ENCODE assay signal across 8 mouse cellular contexts in genomic region chr19:57916325-57916724, GRCm38 (mm10).
DNase-seq lines count a peak whose midpoint lies in the region; ATAC-seq and TF ChIP-seq lines count a peak whose summit lies in the region.

No protein-coding gene starts in this region.

- no peaks in the 10 kb centered on the region for H3K4me1 ChIP-seq in hindbrain, embryonic 14.5 days (replicated peaks; ENCODE audit: control insufficient read depth, insufficient read depth, low read length)
- H3K4me1 ChIP-seq in hindbrain, embryonic 16.5 days (ENCODE audit: control insufficient read depth, insufficient read depth, low read depth, low read length), result no peaks in the 10 kb centered on the region
- H3K4me1 ChIP-seq in midbrain, postnatal 0 days (ENCODE audit: insufficient read depth, low read length), result no peaks in the 10 kb centered on the region
- H3K4me1 ChIP-seq in midbrain, embryonic 16.5 days (ENCODE audit: control insufficient read depth, insufficient read depth, low read length), result no peaks in the 10 kb centered on the region
- H3K4me1 ChIP-seq in embryonic facial prominence, embryonic 10.5 days, result peaks cover 5% of the 10 kb centered on the region; the same call in 1 of the 2 replicates

- intact Hi-C loops in gastrocnemius, postnatal 36 days (cut with DNase I), result no loop called here

- no peaks in the 10 kb centered on the region for H3K27me3 ChIP-seq in hindbrain, embryonic 14.5 days (ENCODE audit: control insufficient read depth, insufficient read depth, low read length)
- H3K27me3 ChIP-seq in hindbrain, embryonic 16.5 days (replicated peaks; ENCODE audit: control insufficient read depth, insufficient read depth, low read length), result no peaks in the 10 kb centered on the region
- no peaks in the 10 kb centered on the region for H3K27me3 ChIP-seq in midbrain, postnatal 0 days (ENCODE audit: insufficient read depth, low read length)
- H3K27me3 ChIP-seq in midbrain, embryonic 16.5 days (ENCODE audit: control insufficient read depth, insufficient read depth, low read depth, low read length), result no peaks in the 10 kb centered on the region
- no peaks in the 10 kb centered on the region for H3K27me3 ChIP-seq in embryonic facial prominence, embryonic 10.5 days (replicated peaks; ENCODE audit: low read depth, poor library complexity, severe bottlenecking)

- H3K27ac ChIP-seq in hindbrain, embryonic 14.5 days, result no peak overlapping the region
- no peak overlapping the region for H3K27ac ChIP-seq in hindbrain, embryonic 16.5 days (ENCODE audit: low read depth, low read length)
- H3K27ac ChIP-seq in midbrain, postnatal 0 days (ENCODE audit: low read depth, low read length), result no peak overlapping the region
- no peak overlapping the region for H3K27ac ChIP-seq in midbrain, embryonic 16.5 days (ENCODE audit: low read length)
- no peak overlapping the region for H3K27ac ChIP-seq in embryonic facial prominence, embryonic 10.5 days (replicated peaks)

- TF ChIP-seq CTCF in midbrain, postnatal 0 days (IDR thresholded peaks at IDR 0.05), result peak; percentile 72

- WGBS in hindbrain, embryonic 14.5 days, result 68% methylated on average over 6 of the region's 6 CpGs
- 67% methylated on average over 6 of the region's 6 CpGs for WGBS in hindbrain, embryonic 16.5 days
- 70% methylated on average over 6 of the region's 6 CpGs for WGBS in midbrain, postnatal 0 days
- 68% methylated on average over 6 of the region's 6 CpGs for WGBS in midbrain, embryonic 16.5 days
- 58% methylated on average over 6 of the region's 6 CpGs for WGBS in embryonic facial prominence, embryonic 10.5 days

- H3K4me3 ChIP-seq in hindbrain, embryonic 14.5 days (replicated peaks; ENCODE audit: low read length), result no peak overlapping the region
- H3K4me3 ChIP-seq in hindbrain, embryonic 16.5 days (ENCODE audit: low read length), result no peak overlapping the region
- H3K4me3 ChIP-seq in midbrain, postnatal 0 days (ENCODE audit: low read depth, low read length), result no peak overlapping the region
- H3K4me3 ChIP-seq in midbrain, embryonic 16.5 days (ENCODE audit: low read depth, low read length), result no peak overlapping the region
- H3K4me3 ChIP-seq in embryonic facial prominence, embryonic 10.5 days, result no peak overlapping the region

- no peak for ATAC-seq in hindbrain, embryonic 14.5 days (ENCODE audit: low FRiP score)
- ATAC-seq in hindbrain, embryonic 16.5 days, result no peak
- ATAC-seq in midbrain, postnatal 0 days (ENCODE audit: low FRiP score), result no peak
- no peak for ATAC-seq in midbrain, embryonic 16.5 days

- no peak overlapping the region for H3K9ac ChIP-seq in hindbrain, embryonic 14.5 days
- H3K9ac ChIP-seq in hindbrain, embryonic 16.5 days (ENCODE audit: low read depth, low read length), result no peak overlapping the region
- no peak overlapping the region for H3K9ac ChIP-seq in midbrain, postnatal 0 days (replicated peaks; ENCODE audit: low read length, poor library complexity, severe bottlenecking)
- no peak overlapping the region for H3K9ac ChIP-seq in midbrain, embryonic 16.5 days (ENCODE audit: low read depth, low read length)

- peaks cover 9% of the 10 kb centered on the region; the same call in 1 of the 2 replicates for H3K9me3 ChIP-seq in hindbrain, embryonic 14.5 days (ENCODE audit: control insufficient read depth, low read length)
- H3K9me3 ChIP-seq in hindbrain, embryonic 16.5 days (ENCODE audit: control insufficient read depth, low read length), result peaks cover 3% of the 10 kb centered on the region; the same call in 1 of the 2 replicates
- no peaks in the 10 kb centered on the region for H3K9me3 ChIP-seq in midbrain, postnatal 0 days (ENCODE audit: low read length)
- peaks cover 3% of the 10 kb centered on the region; the same call in 1 of the 2 replicates for H3K9me3 ChIP-seq in midbrain, embryonic 16.5 days (replicated peaks; ENCODE audit: control insufficient read depth, low read length, poor library complexity, severe bottlenecking)
- peaks cover 4% of the 10 kb centered on the region; the same call in 1 of the 2 replicates for H3K9me3 ChIP-seq in embryonic facial prominence, embryonic 10.5 days

- H3K36me3 ChIP-seq in hindbrain, embryonic 14.5 days (replicated peaks; ENCODE audit: control insufficient read depth, insufficient read depth), result no peaks in the 10 kb centered on the region
- H3K36me3 ChIP-seq in hindbrain, embryonic 16.5 days (ENCODE audit: control insufficient read depth, insufficient read depth, low read length), result no peaks in the 10 kb centered on the region
- no peaks in the 10 kb centered on the region for H3K36me3 ChIP-seq in midbrain, postnatal 0 days (ENCODE audit: insufficient read depth, low read length)
- H3K36me3 ChIP-seq in midbrain, embryonic 16.5 days (ENCODE audit: control insufficient read depth, insufficient read depth, low read length), result no peaks in the 10 kb centered on the region
- no peaks in the 10 kb centered on the region for H3K36me3 ChIP-seq in embryonic facial prominence, embryonic 10.5 days (replicated peaks)

- no peak overlapping the region for H3K4me2 ChIP-seq in hindbrain, embryonic 14.5 days (replicated peaks)
- H3K4me2 ChIP-seq in hindbrain, embryonic 16.5 days (ENCODE audit: low read length), result no peak overlapping the region
- no peak overlapping the region for H3K4me2 ChIP-seq in midbrain, postnatal 0 days (ENCODE audit: low read depth, low read length, poor library complexity, severe bottlenecking)
- H3K4me2 ChIP-seq in midbrain, embryonic 16.5 days (ENCODE audit: low read length), result no peak overlapping the region

- peak; percentile 50 for DNase-seq in hindbrain, embryonic 14.5 days (ENCODE audit: low spot score)
- peak; percentile 50 for DNase-seq in midbrain, postnatal 0 days (ENCODE audit: low spot score)
- DNase-seq in embryonic facial prominence, embryonic 10.5 days (ENCODE audit: low spot score), result peak; percentile 47
- peak; percentile 38 for DNase-seq in retina, postnatal 1 day
- no peak for DNase-seq in gastrocnemius, postnatal 36 days
- no peak for DNase-seq in urinary bladder, postnatal 36 days (ENCODE audit: low spot score in 2 of 2)

Comparison
In these comparisons a context has a peak if more than half of its experiments do, and no peak if none do; other contexts are left out.
1. DNase-seq: peak in hindbrain, embryonic 14.5 days (single experiment), midbrain, postnatal 0 days (single experiment), embryonic facial prominence, embryonic 10.5 days (single experiment) and retina, postnatal 1 day (single experiment); none in gastrocnemius, postnatal 36 days (0 of 2) and urinary bladder, postnatal 36 days (0 of 2).